Mouse (Mus musculus) liver, postnatal 0 days (tissue): ENCODE measurements around the gene Ntn1.

Experiments used
- CTCF ChIP-seq: sonication (generic); IDR thresholded peaks from 2 replicates; pipeline ENCODE4 v1.5.1; 2016; ENCODE audit warnings: antibody characterized with exemption, low read depth
- EP300 ChIP-seq: IDR thresholded peaks from 2 replicates; pipeline ENCODE4 v1.6.1; 2016; ENCODE audit warnings: antibody characterized with exemption, low read depth, mild to moderate bottlenecking

DNA sequence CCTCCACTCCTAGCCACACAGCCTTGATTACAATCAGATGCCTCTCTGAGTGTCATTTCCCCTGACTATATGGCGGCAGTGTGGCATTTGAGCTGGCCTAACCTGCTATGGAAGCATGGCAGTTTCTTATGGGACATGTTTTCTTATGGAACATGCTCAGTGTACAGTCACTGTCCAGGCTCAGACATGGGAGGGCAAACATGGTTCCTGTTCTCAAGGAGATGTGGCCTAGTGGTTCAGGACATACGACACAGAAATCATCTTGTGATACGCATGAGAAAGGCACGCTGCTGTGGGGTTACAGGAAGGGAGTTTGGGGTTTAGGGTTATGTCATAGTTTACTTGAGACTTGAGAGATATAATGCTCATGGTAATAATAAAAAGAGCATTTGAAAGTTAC, 35.0 kb upstream of the Ntn1 start:
- TF ChIP-seq CTCF, result no peak
- TF ChIP-seq EP300, result no peak
